Mouse (Mus musculus): ENCODE data around the gene Hist2h3b.

GRCm38 (mm10) chr3:96277800-96278624 lies 9.6 kb downstream of the Hist2h3b start:
- TF ChIP-seq CTCF (conservative IDR thresholded peaks at IDR 0.05; ENCODE audit: low read length): peak; percentile 70
- no peak for TF ChIP-seq POU5F1 (IDR thresholded peaks at IDR 0.05; ENCODE audit: borderline replicate concordance, low read length)
- TF ChIP-seq NANOG (IDR thresholded peaks at IDR 0.05; ENCODE audit: borderline replicate concordance, low read length): no peak
